Comparison of ENCODE assay signal across 20 mouse cellular contexts in genomic region chr11:97713896-97714295, GRCm38 (mm10). TPM values are rescaled to one million over a fixed set of nuclear protein-coding genes. Genes with fewer than 3 reads are reported as not detected.
A peak's percentile ranks its signal among the peaks of the same experiment; 100 is the strongest.
DNase-seq lines count a peak whose midpoint lies in the region; ATAC-seq and TF ChIP-seq lines count a peak whose summit lies in the region.
"Had no signal": no experiment of that assay in that cellular context is flagged by ENCODE, and none has a peak within 500 bp of the region (broad histone marks: within the 10 kb centered on the region; RNA-seq: fewer than 3 reads in every experiment).

No protein-coding gene starts in this region.

- intact Hi-C loops in gastrocnemius, postnatal 14 days (cut with DNase I; ENCODE audit: low total_unique reads), result no loop called here

- H3K27ac ChIP-seq in liver, adult 2 months (replicated peaks; ENCODE audit: insufficient read depth, low read depth, low read length), result peak overlapping the region; percentile 25; the same call in 1 of the 2 replicates
- no peak overlapping the region for H3K27ac ChIP-seq in liver, embryonic 12.5 days
- H3K27ac ChIP-seq: embryonic facial prominence, embryonic 15.5 days; heart, adult 2 months; hindbrain, embryonic 14.5 days; limb, embryonic 10.5 days had no signal

- no peak for TF ChIP-seq POLR2A in liver, adult 2 months (IDR thresholded peaks at IDR 0.05; ENCODE audit: extremely low read depth, insufficient read depth, low read length)

- H3K4me1 ChIP-seq in liver, adult 2 months (ENCODE audit: control insufficient read depth, insufficient read depth, low read length), result peaks cover 14% of the 10 kb centered on the region
- H3K4me1 ChIP-seq in liver, embryonic 12.5 days, result peaks cover 4% of the 10 kb centered on the region; the same call in 1 of the 2 replicates
- H3K4me1 ChIP-seq: embryonic facial prominence, embryonic 15.5 days; limb, embryonic 10.5 days had no signal

- ATAC-seq in liver, embryonic 12.5 days, result no peak
- ATAC-seq: forebrain, embryonic 16.5 days had no signal

- H3K27me3 ChIP-seq in liver, adult 2 months (ENCODE audit: control insufficient read depth, insufficient read depth, low read length), result no peaks in the 10 kb centered on the region
- H3K27me3 ChIP-seq in liver, embryonic 12.5 days (replicated peaks), result no peaks in the 10 kb centered on the region
- H3K27me3 ChIP-seq: embryonic facial prominence, embryonic 15.5 days; megakaryocyte, embryonic 14.5 days had no signal

- peaks cover 3% of the 10 kb centered on the region; the same call in 1 of the 2 replicates for H3K36me3 ChIP-seq in liver, adult 2 months (ENCODE audit: control insufficient read depth, insufficient read depth, low read length)
- H3K36me3 ChIP-seq in liver, embryonic 12.5 days, result peaks cover 80% of the 10 kb centered on the region

- no peak overlapping the region for H3K4me3 ChIP-seq in liver, adult 2 months (ENCODE audit: insufficient read depth, low read depth, low read length)
- no peak overlapping the region for H3K4me3 ChIP-seq in liver, embryonic 12.5 days
- H3K4me3 ChIP-seq: embryonic facial prominence, embryonic 15.5 days; heart, adult 2 months; limb, embryonic 10.5 days; megakaryocyte, embryonic 14.5 days had no signal

- H3K9me3 ChIP-seq in liver, embryonic 12.5 days (replicated peaks), result no peaks in the 10 kb centered on the region
- H3K9me3 ChIP-seq: embryonic facial prominence, embryonic 15.5 days; G1E; limb, embryonic 10.5 days had no signal

- H3K79me2 ChIP-seq in liver, adult 2 months (ENCODE audit: control insufficient read depth, insufficient read depth, low read length), result no peaks in the 10 kb centered on the region

- no peak overlapping the region for H3K9ac ChIP-seq in liver, adult 2 months (ENCODE audit: low read depth, low read length)
- H3K9ac ChIP-seq in liver, embryonic 12.5 days, result no peak overlapping the region
- H3K9ac ChIP-seq: embryonic facial prominence, embryonic 15.5 days; hindbrain, embryonic 14.5 days had no signal

- no peak for TF ChIP-seq CTCF in liver, adult 2 months (IDR thresholded peaks at IDR 0.05; ENCODE audit: low read depth, low read length)

- WGBS in liver, adult 2 months, result 18% methylated on average over 8 of the region's 8 CpGs
- WGBS in liver, embryonic 12.5 days (ENCODE audit: insufficient replicate concordance), result 77% methylated on average over 8 of the region's 8 CpGs

- H3K4me2 ChIP-seq in liver, embryonic 12.5 days, result no peak overlapping the region
- H3K4me2 ChIP-seq: embryonic facial prominence, embryonic 15.5 days; hindbrain, embryonic 14.5 days had no signal

- DNase-seq in gastrocnemius, adult 18-20 months (ENCODE audit: low spot score), result peak; percentile 86
- no peak for DNase-seq in gastrocnemius, postnatal 14 days
- peak; percentile 97 for DNase-seq in liver, adult 2 months (ENCODE audit: extremely low read depth, low read depth, low spot score)
- DNase-seq in adrenal gland, adult 8-10 months, result peak; percentile 71
- DNase-seq in cerebellum, postnatal 36 days, result peak; percentile 53
- DNase-seq in kidney, adult 18-20 months, result no peak
- no peak for DNase-seq in ovary, postnatal 14 days (ENCODE audit: low spot score)
- DNase-seq: B cell, adult 2 months; layer of hippocampus, adult 9-11 months; lung, adult 18-20 months; right cerebral cortex, postnatal 4 days; thymus, postnatal 25 days had no signal

RNA-seq across cellular contexts. Expression of gene Psmb3, which starts 10.7 kb away (rescaled TPM):
- 100 to 1,000 TPM; 150 to 167 TPM for total RNA-seq in gastrocnemius, adult 18-20 months (2021)
- total RNA-seq in gastrocnemius, postnatal 14 days (2021), result 100 to 1,000 TPM; 146 to 154 TPM
- total RNA-seq in liver, adult 2 months (2014; rRNA removed), result 281 and 313 TPM in 2 replicates
- polyA plus RNA-seq in liver, adult 2 months (2012; rRNA removed), result 299 and 334 TPM in 2 replicates
- 364 and 370 TPM in 2 replicates for polyA plus RNA-seq in liver, embryonic 12.5 days (2016; fragmentation: Nextera tagmentation; extraction: Ambion mirVana)
- 100 to 1,000 TPM; 197 to 238 (median 210) TPM for total RNA-seq in adrenal gland, adult 8-10 months (2022)

RNA-seq across cellular contexts. Expression of gene Pcgf2, which starts 13.6 kb away (rescaled TPM):
- 1 to 10 TPM in 1 of 2 experiments, under 1 TPM in 1; 0.96 to 2.3 TPM for total RNA-seq in gastrocnemius, adult 18-20 months (2021)
- 1 to 10 TPM; 6.5 to 7.7 TPM for total RNA-seq in gastrocnemius, postnatal 14 days (2021)
- 0.34 and 0.37 TPM in 2 replicates for total RNA-seq in liver, adult 2 months (2014; rRNA removed)
- 5.6 and 12.0 TPM in 2 replicates for polyA plus RNA-seq in liver, adult 2 months (2012; rRNA removed)
- polyA plus RNA-seq in liver, embryonic 12.5 days (2016; fragmentation: Nextera tagmentation; extraction: Ambion mirVana), result 5.0 and 5.1 TPM in 2 replicates
- 10 to 100 TPM; 22.2 to 48.5 (median 32.1) TPM for total RNA-seq in adrenal gland, adult 8-10 months (2022)

RNA-seq across cellular contexts. Expression of gene Cisd3, which starts 28.3 kb away (rescaled TPM):
- 100 to 1,000 TPM in 1 of 2 experiments, 10 to 100 TPM in 1; 96.7 to 102 TPM for total RNA-seq in gastrocnemius, adult 18-20 months (2021)
- 100 to 1,000 TPM; 105 to 116 TPM for total RNA-seq in gastrocnemius, postnatal 14 days (2021)
- 35.7 and 41.0 TPM in 2 replicates for total RNA-seq in liver, adult 2 months (2014; rRNA removed)
- 73.6 and 94.5 TPM in 2 replicates for polyA plus RNA-seq in liver, adult 2 months (2012; rRNA removed)
- 12.6 and 14.7 TPM in 2 replicates for polyA plus RNA-seq in liver, embryonic 12.5 days (2016; fragmentation: Nextera tagmentation; extraction: Ambion mirVana)
- total RNA-seq in adrenal gland, adult 8-10 months (2022), result 100 to 1,000 TPM; 153 to 194 (median 169) TPM

RNA-seq across cellular contexts. Expression of gene Pip4k2b, which starts 30.6 kb away (rescaled TPM):
- total RNA-seq in gastrocnemius, adult 18-20 months (2021), result 10 to 100 TPM; 64.7 TPM
- 10 to 100 TPM; 33.3 to 38.5 TPM for total RNA-seq in gastrocnemius, postnatal 14 days (2021)
- 4.1 and 5.5 TPM in 2 replicates for total RNA-seq in liver, adult 2 months (2014; rRNA removed)
- polyA plus RNA-seq in liver, adult 2 months (2012; rRNA removed), result 10.8 and 11.0 TPM in 2 replicates
- polyA plus RNA-seq in liver, embryonic 12.5 days (2016; fragmentation: Nextera tagmentation; extraction: Ambion mirVana), result 0.92 and 1.1 TPM in 2 replicates
- total RNA-seq in adrenal gland, adult 8-10 months (2022), result 10 to 100 TPM; 25.5 to 35.1 (median 32.2) TPM

RNA-seq across cellular contexts. Expression of gene Mllt6, which starts 50.7 kb away (rescaled TPM):
- total RNA-seq in gastrocnemius, adult 18-20 months (2021), result 10 to 100 TPM; 44.1 to 51.0 TPM
- total RNA-seq in gastrocnemius, postnatal 14 days (2021), result 10 to 100 TPM; 26.2 to 27.4 TPM
- total RNA-seq in liver, adult 2 months (2014; rRNA removed), result 3.8 and 6.0 TPM in 2 replicates
- 8.9 and 11.2 TPM in 2 replicates for polyA plus RNA-seq in liver, adult 2 months (2012; rRNA removed)
- 0.32 and 0.33 TPM in 2 replicates for polyA plus RNA-seq in liver, embryonic 12.5 days (2016; fragmentation: Nextera tagmentation; extraction: Ambion mirVana)
- 10 to 100 TPM; 53.1 to 99.4 (median 71.8) TPM for total RNA-seq in adrenal gland, adult 8-10 months (2022)

Comparison
In these comparisons a context has a peak if more than half of its experiments do, and no peak if none do; other contexts are left out.
1. DNase-seq: peak in gastrocnemius, adult 18-20 months (single experiment), liver, adult 2 months (single experiment), adrenal gland, adult 8-10 months (single experiment) and cerebellum, postnatal 36 days (2 of 2); none in gastrocnemius, postnatal 14 days (single experiment), kidney, adult 18-20 months (single experiment) and ovary, postnatal 14 days (single experiment).